Mouse (Mus musculus) layer of hippocampus, adult 11-12 months (tissue): Measurements from ENCODE around the gene Rngtt.
"Not testable (repeated sequence)": the region's sequence is repeated elsewhere in the genome, so short reads cannot be mapped to it uniquely, and the experiment has no call there.

Experiments
- DNase-seq: peaks from one replicate; pipeline ENCODE4 v3.0.0; 2022; ENCODE audit warnings: low spot score

The Rngtt gene

GRCm38 (mm10) chr4:33441864-33442263 lies 131.8 kb downstream of the Rngtt start:
- DNase-seq = no peak

DNA sequence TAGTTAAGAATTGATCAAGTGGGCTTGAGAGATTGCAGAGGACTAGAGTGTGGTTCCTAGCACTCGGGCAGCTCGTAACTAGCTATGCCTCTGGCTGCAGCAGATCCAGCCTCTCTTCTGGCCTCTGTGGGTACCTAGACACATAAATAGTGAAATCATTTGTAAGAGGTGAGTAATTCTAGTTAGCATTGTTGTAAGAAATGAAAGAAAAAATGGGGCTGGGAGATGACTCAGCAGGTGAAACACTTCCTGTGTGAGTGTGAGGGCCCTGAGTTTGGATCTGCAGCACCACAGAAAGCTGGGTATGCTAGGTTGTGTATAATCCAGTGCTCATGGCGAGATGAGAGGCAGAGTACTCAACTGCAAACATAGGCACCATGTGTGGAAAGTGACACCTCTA lies 136.2 kb downstream of the Rngtt start:
- no peak for DNase-seq

DNA sequence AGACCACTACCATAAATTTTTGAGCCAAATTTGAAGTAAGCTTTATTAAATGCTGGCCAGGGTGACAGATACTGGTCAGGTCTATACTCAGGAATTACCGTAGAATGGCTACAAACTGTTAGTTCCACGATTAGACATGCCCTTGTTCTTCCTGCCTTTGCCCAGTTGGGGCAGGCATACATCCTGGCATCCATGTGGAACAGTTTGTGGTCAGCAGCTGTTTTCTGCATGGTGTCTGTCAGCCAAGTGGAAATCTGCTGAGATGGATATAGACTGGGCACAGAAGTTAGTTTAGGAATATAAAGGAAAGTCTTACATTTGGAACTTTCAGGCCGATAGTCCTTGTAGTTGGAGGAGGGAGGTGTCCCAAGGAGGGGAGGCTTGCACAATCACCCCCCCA lies 136.8 kb downstream of the Rngtt start:
- DNase-seq = no peak

- DNase-seq = not testable (repeated sequence)
Observed at GRCm38 (mm10) chr4:33450356-33450755, 140.2 kb downstream of the Rngtt start.

GRCm38 (mm10) chr4:33459851-33460250 lies 149.7 kb downstream of the Rngtt start:
- no peak for DNase-seq

- no peak for DNase-seq
Observed at GRCm38 (mm10) chr4:33464432-33464831, 154.3 kb downstream of the Rngtt start.

GRCm38 (mm10) chr4:33465871-33466270 lies 155.8 kb downstream of the Rngtt start:
- no peak for DNase-seq

GRCm38 (mm10) chr4:33466970-33467399 lies 156.9 kb downstream of the Rngtt start:
- DNase-seq = no peak

DNA sequence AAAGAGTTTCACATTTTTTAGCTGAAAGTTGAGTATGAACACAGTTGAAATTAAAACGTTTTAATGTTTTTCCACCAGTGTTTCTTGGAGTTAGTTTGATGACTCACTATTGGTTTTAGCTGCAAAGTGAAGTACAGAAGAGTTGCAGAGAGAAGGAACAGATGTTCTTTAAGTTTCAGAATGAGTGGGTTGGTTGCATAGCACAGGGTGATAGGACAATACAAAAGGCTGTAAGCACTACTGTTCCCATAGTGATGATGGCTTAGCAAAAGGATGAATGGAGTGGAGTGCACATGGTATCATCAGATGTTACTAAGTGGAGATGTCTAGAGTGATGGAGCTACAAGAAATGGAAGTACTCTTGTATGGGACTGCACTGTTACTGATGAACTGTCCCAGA lies 157.5 kb downstream of the Rngtt start:
- no peak for DNase-seq

DNA sequence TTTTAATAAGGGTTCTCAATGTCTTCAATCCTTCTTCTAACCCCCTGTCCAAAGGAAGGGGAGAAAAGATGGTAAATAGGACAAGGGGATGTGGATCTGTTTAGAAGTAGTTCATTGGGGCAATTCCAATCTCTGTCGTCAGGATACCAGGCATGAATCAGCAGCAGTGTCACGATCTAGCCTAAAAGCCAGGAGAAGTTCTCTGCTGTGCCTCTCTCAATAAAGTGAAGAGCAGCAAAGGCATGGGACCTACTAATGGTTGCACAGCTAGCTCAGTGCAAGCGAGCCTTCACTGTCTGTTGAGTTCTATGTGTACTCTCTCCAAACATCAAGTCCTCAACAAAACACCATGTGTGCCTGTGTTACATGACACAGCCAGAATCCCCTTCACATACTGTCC lies 158.0 kb downstream of the Rngtt start:
- no peak for DNase-seq

GRCm38 (mm10) chr4:33470671-33471302 lies 160.7 kb downstream of the Rngtt start:
- DNase-seq = no peak

DNA sequence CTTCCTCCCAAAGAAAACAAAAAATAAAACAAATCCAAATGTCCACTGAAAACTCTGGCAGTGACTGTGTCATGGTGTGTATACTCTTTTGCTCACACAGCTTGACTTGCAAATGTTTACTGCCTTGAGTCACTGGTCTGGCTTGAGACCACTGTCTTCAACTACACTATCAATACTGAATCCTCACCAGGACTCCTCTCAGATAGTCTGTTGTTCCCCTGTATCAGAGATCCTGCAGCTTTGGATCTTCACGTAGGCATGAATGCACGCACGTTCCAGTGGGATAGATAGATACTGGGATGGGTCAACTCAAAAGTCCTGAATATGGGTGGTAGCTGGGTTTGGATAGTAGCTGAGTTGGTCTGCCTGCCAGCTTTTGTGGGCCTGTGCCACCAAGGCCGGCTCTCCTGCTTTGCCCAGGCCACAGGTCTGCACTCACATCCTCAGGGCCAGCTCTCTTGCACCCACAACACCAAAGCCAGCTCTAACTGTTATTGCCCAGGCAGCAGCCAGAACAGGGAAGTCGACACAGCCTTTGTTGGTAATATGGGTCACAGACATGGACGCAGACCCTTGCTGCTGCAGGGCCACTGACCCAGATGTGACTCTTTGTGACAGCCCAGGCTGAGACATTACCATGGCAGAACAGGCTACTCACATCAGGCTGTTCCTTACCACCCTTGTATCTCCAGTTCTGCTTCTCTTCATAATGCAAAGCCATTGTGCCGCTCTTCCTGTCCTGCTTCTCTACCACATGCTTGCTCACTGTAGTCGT lies 168.1 kb downstream of the Rngtt start:
- DNase-seq = no peak

- no peak for DNase-seq
Observed at GRCm38 (mm10) chr4:33481721-33482120, 171.6 kb downstream of the Rngtt start.

DNA sequence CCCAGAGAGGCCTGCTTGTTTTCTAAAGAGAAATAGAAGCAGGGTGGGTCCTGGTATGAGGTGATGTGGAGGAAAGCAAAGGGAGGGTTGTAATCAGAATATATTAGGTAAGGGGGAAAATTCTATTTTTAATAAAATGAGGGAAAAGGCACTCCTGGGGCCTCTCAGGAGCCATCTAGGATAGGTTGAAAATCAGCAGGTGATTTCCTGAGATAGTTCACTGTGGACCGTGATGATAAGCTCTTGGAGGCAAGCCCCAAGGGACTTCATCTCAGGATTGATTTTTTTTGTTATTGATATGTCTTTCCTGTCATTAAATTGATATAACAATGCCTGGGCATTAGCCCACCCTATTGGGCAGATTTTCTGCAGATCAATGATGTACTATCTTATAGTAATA lies 175.9 kb downstream of the Rngtt start:
- no peak for DNase-seq

DNA sequence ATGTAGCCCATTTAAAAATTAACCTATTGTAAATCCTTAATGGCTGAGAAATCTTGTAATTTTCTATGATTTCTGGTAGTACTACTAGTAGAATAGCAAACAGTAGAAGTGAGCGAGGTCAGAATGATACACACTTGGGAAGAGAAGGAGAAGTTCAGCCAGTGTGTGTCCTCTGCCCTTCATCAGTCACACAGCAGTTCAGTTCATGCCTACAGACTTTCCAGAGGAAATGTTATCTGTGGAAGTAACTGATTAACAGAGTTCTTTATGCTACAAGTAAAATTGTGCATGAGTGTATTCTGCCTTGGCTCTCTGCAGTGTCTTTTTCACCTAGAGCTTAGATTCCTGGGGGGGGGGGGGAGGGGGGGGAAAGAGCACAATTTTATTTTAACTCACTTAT lies 181.0 kb downstream of the Rngtt start:
- no peak for DNase-seq

DNA sequence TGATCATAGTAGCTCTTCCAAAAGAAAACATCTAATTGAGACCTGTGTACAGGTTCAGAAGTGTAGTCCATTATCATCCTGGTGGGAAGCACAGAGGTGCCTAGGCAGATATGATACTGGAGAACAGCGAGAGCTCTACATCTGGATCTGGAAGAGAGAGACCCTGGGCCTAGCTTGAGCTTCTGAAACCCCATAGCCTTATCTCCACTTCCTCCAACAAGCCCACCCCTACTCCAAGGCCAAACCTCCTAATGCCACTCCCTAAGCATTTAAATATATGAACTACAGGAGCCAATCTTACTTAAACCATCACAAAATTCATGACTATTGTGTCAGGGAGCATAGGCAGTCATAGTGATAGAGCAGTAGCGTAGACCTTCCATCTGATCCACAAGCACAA lies 184.3 kb downstream of the Rngtt start:
- no peak for DNase-seq

- no peak for DNase-seq
Observed at GRCm38 (mm10) chr4:33496985-33497384, 186.9 kb downstream of the Rngtt start.

DNA sequence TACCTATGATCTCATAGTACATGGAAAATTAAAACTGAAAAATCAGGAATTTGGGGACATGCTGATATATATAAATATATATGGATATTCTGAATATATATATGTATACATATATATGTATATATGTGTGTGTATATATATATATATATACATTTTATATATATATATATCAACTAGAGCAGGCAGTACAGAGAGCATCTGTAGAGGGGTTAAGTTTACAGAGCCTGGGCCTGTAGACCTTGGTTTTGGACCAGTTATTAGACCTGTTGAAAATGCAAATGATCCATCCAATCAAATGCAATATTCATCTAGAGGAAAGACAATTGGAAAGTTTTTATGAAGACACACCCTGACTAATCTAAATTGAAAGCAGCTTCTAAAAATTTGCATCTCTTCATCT lies 187.5 kb downstream of the Rngtt start:
- no peak for DNase-seq

- DNase-seq = no peak
Observed at GRCm38 (mm10) chr4:33498160-33498874, 188.2 kb downstream of the Rngtt start.

GRCm38 (mm10) chr4:33506638-33507037 lies 196.5 kb downstream of the Rngtt start:
- no peak for DNase-seq

- DNase-seq = no peak
Observed at GRCm38 (mm10) chr4:33510544-33510943, 200.4 kb downstream of the Rngtt start.

DNA sequence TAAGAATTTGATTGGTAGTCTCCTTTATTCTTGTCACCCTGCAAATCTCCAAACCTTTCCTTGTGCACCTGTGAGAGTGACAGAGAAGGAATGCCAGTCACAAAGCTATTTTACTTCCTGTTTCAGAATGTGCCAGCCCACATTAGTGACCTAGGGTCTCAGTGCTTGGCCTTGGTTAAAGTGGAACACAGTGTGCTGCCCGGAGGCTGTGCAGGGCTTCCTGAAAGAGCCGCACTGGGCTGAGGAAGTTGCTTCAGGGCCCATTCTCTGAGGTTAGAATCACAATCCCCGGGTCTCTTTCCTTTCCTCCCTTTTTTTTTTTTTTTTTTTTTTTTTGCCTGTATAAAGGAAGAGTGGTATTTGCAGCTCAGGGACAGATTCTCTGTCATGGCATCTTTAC lies 203.3 kb downstream of the Rngtt start:
- no peak for DNase-seq
